Mouse (Mus musculus): ENCODE data around the gene Sorcs2. TPM values are rescaled to one million over a fixed set of nuclear protein-coding genes. Genes with fewer than 3 reads are reported as not detected.

The Sorcs2 gene
- total RNA-seq, 2 experiments from 2014 or later, result 56.9 to 60.9 TPM

- no peak for DNase-seq (ENCODE audit: low spot score in 2 of 2)
These were observed 263.6 kb downstream of the Sorcs2 start for GRCm38 (mm10) chr5:36134302-36134701.

DNA sequence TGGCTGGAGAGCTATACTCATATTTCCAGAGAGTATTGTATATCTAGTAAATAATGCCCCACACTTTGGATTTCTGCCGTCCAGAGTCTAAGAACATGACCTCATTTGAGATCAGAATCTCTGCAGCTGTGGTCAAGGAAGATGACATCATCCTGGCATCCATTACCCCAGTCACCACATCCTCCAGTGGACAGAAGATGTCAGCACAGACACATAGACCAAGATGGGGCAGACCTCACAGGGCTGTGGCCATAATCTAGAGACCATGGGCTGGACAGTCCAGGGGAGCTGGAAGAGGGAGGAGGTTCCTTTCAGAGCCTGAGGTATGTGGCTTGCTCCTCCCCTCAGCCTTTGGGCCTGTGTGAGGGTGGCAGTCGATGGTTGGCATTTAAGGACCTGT is 264.0 kb downstream of the Sorcs2 start:
- no peak for DNase-seq (ENCODE audit: low spot score in 2 of 2)

GRCm38 (mm10) chr5:36130393-36131011 is 267.4 kb downstream of the Sorcs2 start:
- peak; percentile 48 to 59 for DNase-seq (ENCODE audit: low spot score in 2 of 2)

DNA sequence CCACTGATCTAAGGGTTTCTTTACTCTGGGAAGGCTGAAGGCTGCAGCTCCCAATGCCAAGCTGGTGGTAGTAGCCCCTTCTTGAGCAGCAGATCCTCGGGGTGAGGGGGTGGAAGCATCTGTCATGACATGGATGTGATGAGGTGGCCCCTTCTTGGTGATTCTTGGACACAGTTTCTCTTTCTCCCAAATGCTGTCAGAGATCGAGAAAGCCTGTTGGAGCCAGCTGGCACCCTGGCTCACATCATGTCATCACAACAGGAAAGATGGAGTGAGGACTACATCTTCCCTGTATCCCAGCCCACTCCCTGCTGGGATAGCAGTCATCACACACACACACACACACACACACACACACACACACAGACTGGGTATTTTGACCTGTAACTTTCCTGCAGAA is 268.3 kb downstream of the Sorcs2 start:
- no peak for DNase-seq (ENCODE audit: low spot score in 2 of 2)

DNA sequence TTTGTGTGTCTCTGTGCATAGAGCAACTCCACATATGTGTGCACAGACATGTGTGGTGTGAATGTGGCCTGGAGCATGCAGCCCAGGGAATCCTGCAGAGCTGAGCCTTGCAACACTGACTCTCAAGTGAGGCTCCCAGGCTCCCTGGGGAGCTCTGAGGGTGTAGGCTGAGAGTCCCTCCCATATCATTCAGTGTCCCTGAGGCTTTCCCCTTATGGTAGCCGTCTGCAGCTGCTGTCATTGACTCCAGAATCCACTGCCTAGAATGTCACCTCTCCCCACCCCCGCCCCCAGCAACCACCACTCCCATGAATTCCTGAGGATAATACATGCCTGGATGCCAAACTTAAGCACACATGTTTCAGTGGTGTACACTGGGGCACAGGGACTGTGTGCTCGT is 269.4 kb downstream of the Sorcs2 start:
- DNase-seq (ENCODE audit: low spot score in 2 of 2), result no peak

DNA sequence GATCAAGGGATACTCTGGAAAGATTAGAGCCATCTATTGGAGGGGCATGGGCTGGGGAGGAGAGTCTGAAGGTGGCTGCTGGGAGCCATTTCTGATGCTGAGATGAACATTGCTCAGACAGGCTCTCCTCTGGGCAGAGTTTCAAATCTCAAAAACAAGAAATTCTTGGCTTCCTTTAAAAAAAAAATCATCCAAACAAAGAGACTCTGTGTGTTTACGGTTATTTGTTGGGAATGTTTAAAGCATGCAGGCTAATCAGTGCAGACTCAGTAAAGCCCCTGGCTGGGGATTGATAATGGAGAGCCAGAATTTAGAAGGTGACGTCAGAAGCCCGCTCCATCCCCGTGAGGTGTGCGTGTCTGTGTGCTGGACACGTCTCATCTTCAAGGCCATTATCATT is 272.9 kb downstream of the Sorcs2 start:
- no peak for DNase-seq (ENCODE audit: low spot score in 2 of 2)

GRCm38 (mm10) chr5:36122987-36123386 is 275.0 kb downstream of the Sorcs2 start:
- no peak for DNase-seq (ENCODE audit: low spot score in 2 of 2)

- no peak for DNase-seq (ENCODE audit: low spot score in 2 of 2)
These were observed 277.0 kb downstream of the Sorcs2 start for GRCm38 (mm10) chr5:36120931-36121341.

GRCm38 (mm10) chr5:36118061-36118460 is 279.9 kb downstream of the Sorcs2 start:
- no peak for DNase-seq (ENCODE audit: low spot score in 2 of 2)

DNA sequence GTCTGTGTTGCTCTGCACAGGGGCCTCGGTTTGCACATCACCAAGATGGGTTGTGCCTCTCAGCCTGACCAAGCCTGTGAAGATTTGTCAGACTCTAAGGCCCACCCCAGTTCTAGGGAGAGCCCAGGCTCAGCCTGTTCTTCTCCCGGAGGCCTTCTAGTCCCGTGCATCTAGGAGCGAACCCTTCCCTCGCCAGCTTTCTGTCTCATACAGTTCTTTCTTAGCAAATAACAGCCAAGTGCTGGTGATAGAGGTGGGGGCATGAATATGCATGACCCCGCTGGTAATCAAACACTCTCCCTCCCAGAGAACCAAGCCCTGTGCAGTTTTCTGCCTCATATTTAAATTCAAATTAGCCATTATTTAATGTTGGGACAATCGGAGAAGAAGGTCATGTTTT is 282.4 kb downstream of the Sorcs2 start:
- no peak for DNase-seq (ENCODE audit: low spot score in 2 of 2)

GRCm38 (mm10) chr5:36113696-36114095 is 284.2 kb downstream of the Sorcs2 start:
- DNase-seq (ENCODE audit: low spot score in 2 of 2), result no peak

GRCm38 (mm10) chr5:36112696-36113095 is 285.2 kb downstream of the Sorcs2 start:
- no peak for DNase-seq (ENCODE audit: low spot score in 2 of 2)

DNA sequence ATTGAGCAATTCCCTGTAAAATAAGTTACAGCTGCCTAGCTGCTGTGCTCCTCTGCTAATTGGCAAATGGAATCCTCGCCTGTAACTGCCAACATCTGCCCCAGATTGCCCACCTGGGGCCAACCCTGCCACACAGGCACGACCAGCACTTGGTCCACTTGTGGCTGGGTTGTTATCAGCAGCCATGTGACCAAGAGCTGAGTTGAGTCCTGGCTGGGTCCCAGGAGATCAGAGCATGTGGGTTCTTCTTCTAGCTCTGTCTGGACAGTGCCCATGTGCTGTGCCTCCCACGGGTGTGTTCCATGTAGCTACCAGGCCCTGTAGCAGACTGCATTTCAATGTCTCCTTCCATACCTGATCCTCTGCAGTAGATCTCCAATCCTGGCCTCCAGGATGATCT is 286.4 kb downstream of the Sorcs2 start:
- no peak for DNase-seq (ENCODE audit: low spot score in 2 of 2)

- no peak for DNase-seq (ENCODE audit: low spot score in 2 of 2)
These were observed 289.5 kb downstream of the Sorcs2 start for GRCm38 (mm10) chr5:36108339-36108887.

DNA sequence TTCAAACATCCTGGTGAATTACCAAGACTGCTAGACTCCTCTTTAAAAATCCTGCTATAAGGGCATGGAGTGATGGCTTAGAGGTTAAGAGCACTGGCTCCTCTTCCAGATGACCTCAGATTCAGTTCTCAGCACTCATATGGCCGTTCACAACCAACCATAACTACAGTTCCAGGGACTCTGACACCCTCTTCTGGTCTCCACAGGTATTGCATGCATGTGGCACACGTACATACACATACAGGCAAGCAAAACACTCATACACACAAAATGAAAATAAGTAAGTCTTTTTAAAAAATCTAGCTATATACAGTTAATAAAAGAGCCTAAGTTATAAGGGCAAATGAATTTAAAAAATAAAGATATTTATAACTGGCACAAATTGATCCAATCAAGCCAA is 294.5 kb downstream of the Sorcs2 start:
- no peak for DNase-seq (ENCODE audit: low spot score in 2 of 2)

GRCm38 (mm10) chr5:36101129-36101528 is 296.8 kb downstream of the Sorcs2 start:
- no peak for DNase-seq (ENCODE audit: low spot score in 2 of 2)

- DNase-seq (ENCODE audit: low spot score in 2 of 2), result no peak
These were observed 297.5 kb downstream of the Sorcs2 start for GRCm38 (mm10) chr5:36100488-36100887.

- DNase-seq (ENCODE audit: low spot score in 2 of 2), result no peak
These were observed 298.3 kb downstream of the Sorcs2 start for GRCm38 (mm10) chr5:36099662-36100061.

DNA sequence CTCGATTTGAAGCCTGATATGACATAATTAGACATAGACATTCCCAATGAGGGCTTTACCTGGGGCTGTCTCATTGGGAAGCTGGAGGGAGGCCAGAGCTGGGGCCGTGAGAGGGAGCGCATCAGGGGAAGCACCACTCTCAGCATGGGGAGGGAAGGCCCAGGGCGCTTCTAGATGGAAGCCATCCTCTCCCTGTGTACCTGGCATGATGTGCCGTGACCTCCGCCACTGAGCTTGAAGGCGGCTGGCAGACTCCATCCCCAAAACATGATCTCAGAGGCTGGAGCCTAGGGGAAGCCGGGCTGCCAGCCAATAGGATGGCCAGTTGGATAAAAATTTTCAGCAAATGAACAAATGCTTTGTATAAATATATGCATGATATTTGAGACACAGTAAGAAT is 301.9 kb downstream of the Sorcs2 start:
- DNase-seq (ENCODE audit: low spot score in 2 of 2), result no peak

GRCm38 (mm10) chr5:36090036-36090435 is 307.9 kb downstream of the Sorcs2 start:
- no peak for DNase-seq (ENCODE audit: low spot score in 2 of 2)

GRCm38 (mm10) chr5:36089243-36089642 is 308.7 kb downstream of the Sorcs2 start:
- DNase-seq (ENCODE audit: low spot score in 2 of 2), result no peak

GRCm38 (mm10) chr5:36086931-36087330 is 311.0 kb downstream of the Sorcs2 start:
- no peak for DNase-seq (ENCODE audit: low spot score in 2 of 2)

DNA sequence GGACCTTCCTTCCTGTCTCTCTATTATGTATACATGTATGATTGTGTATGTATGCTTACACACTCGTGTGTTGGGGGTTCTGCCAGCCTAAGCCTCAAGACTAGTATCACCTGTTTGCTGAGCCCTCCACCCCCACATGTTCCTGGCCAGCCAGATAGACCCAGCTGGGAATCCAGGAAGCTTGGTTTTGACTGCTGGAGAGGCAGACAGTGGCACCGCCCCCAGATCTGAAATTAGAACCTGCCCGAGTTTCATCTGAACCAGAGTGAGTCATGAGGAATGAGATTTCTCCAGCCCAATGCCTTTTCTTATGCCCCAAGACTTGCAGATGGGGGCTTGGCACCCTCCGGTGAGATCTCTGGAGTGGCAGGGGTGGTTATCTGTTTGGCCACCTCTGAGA is 312.3 kb downstream of the Sorcs2 start:
- DNase-seq (ENCODE audit: low spot score in 2 of 2), result peak in 1 of 2 experiments; percentile 14

Data from layer of hippocampus, postnatal 10 days (tissue).